28 mouse cellular contexts compared by ENCODE assay signal in genomic region chr7:60438781-60439180, GRCm38 (mm10).
DNase-seq lines count a peak whose midpoint lies in the region; ATAC-seq and TF ChIP-seq lines count a peak whose summit lies in the region.
"Had no signal": no experiment of that assay in that cellular context is flagged by ENCODE, and none has a peak within 500 bp of the region (broad histone marks: within the 10 kb centered on the region; RNA-seq: fewer than 3 reads in every experiment).

No protein-coding gene starts in this region.

- H3K9ac ChIP-seq in forebrain, embryonic 13.5 days: no peak overlapping the region
- H3K9ac ChIP-seq in forebrain, embryonic 16.5 days (replicated peaks; ENCODE audit: low read depth, low read length): no peak overlapping the region
- no peak overlapping the region for H3K9ac ChIP-seq in hindbrain, embryonic 11.5 days (ENCODE audit: low read depth, low read length)
- H3K9ac ChIP-seq in hindbrain, embryonic 12.5 days: no peak overlapping the region
- H3K9ac ChIP-seq: embryonic facial prominence, embryonic 13.5 days; intestine, embryonic 15.5 days had no signal

- H3K27me3 ChIP-seq in forebrain, embryonic 13.5 days: no peaks in the 10 kb centered on the region
- no peaks in the 10 kb centered on the region for H3K27me3 ChIP-seq in forebrain, embryonic 16.5 days (replicated peaks; ENCODE audit: control insufficient read depth, insufficient read depth, low read length)
- H3K27me3 ChIP-seq in hindbrain, embryonic 11.5 days (ENCODE audit: control insufficient read depth, insufficient read depth, low read length): no peaks in the 10 kb centered on the region
- H3K27me3 ChIP-seq in hindbrain, embryonic 12.5 days: no peaks in the 10 kb centered on the region
- H3K27me3 ChIP-seq: CH12.LX; embryonic facial prominence, embryonic 13.5 days; intestine, embryonic 15.5 days; Patski had no signal

- no peak overlapping the region for H3K27ac ChIP-seq in forebrain, embryonic 13.5 days
- no peak overlapping the region for H3K27ac ChIP-seq in forebrain, embryonic 16.5 days (ENCODE audit: low read length)
- H3K27ac ChIP-seq in hindbrain, embryonic 11.5 days (ENCODE audit: low read depth, low read length): no peak overlapping the region
- no peak overlapping the region for H3K27ac ChIP-seq in hindbrain, embryonic 12.5 days
- H3K27ac ChIP-seq: embryonic facial prominence, embryonic 10.5 days; embryonic facial prominence, embryonic 13.5 days; gastrocnemius, adult 2 months; intestine, embryonic 15.5 days had no signal

- no peaks in the 10 kb centered on the region for H3K36me3 ChIP-seq in forebrain, embryonic 13.5 days (ENCODE audit: poor library complexity, severe bottlenecking)
- no peaks in the 10 kb centered on the region for H3K36me3 ChIP-seq in forebrain, embryonic 16.5 days (ENCODE audit: control insufficient read depth, insufficient read depth)
- no peaks in the 10 kb centered on the region for H3K36me3 ChIP-seq in hindbrain, embryonic 11.5 days (ENCODE audit: control insufficient read depth, insufficient read depth, low read length)
- no peaks in the 10 kb centered on the region for H3K36me3 ChIP-seq in hindbrain, embryonic 12.5 days
- H3K36me3 ChIP-seq: embryonic facial prominence, embryonic 10.5 days; embryonic facial prominence, embryonic 13.5 days; G1E; intestine, embryonic 15.5 days had no signal

- no peak for TF ChIP-seq CTCF in brain, embryonic 14.5 days (IDR thresholded peaks at IDR 0.05; ENCODE audit: borderline replicate concordance, extremely low read depth, insufficient read depth, insufficient read length)

- H3K4me1 ChIP-seq in forebrain, embryonic 13.5 days: no peaks in the 10 kb centered on the region
- no peaks in the 10 kb centered on the region for H3K4me1 ChIP-seq in forebrain, embryonic 16.5 days (replicated peaks; ENCODE audit: control insufficient read depth, insufficient read depth, low read length)
- no peaks in the 10 kb centered on the region for H3K4me1 ChIP-seq in hindbrain, embryonic 11.5 days (replicated peaks; ENCODE audit: control insufficient read depth, insufficient read depth, low read length)
- H3K4me1 ChIP-seq in hindbrain, embryonic 12.5 days: no peaks in the 10 kb centered on the region
- H3K4me1 ChIP-seq: embryonic facial prominence, embryonic 10.5 days; embryonic facial prominence, embryonic 13.5 days; intestine, embryonic 15.5 days had no signal

- DNase-seq in embryo, embryonic 10.5 days (ENCODE audit: low spot score): peak; percentile 5
- no peak for DNase-seq in embryo, embryonic 11 days
- DNase-seq in hindbrain, embryonic 11.5 days (ENCODE audit: low spot score): peak; percentile 2
- DNase-seq in brain, embryonic 14.5 days (ENCODE audit: low read depth): peak; percentile 27
- DNase-seq: adrenal gland, postnatal 10 days; adrenal gland, postnatal 36 days; B cell, adult 2 months; cerebellum, adult 11 months; cerebellum, adult 2 months; cerebellum, adult 9-11 months; cerebellum, postnatal 25 days; gastrocnemius, adult 2 months; gastrocnemius, postnatal 14 days; heart, adult 11 months; kidney, adult 11 months; kidney, adult 8-10 months had no signal

- no peak for TF ChIP-seq POLR2A in brain, embryonic 14.5 days (IDR thresholded peaks at IDR 0.05; ENCODE audit: borderline replicate concordance, extremely low read depth, insufficient read depth, insufficient read length, poor library complexity, severe bottlenecking)

- 49% methylated on average over 3 of the region's 3 CpGs for WGBS in forebrain, embryonic 13.5 days
- 52% methylated on average over 3 of the region's 3 CpGs for whole genome bisulfite sequencing in forebrain, embryonic 16.5 days
- WGBS in hindbrain, embryonic 11.5 days: 55% methylated on average over 3 of the region's 3 CpGs
- WGBS in hindbrain, embryonic 12.5 days: 52% methylated on average over 3 of the region's 3 CpGs

- no peak overlapping the region for H3K4me3 ChIP-seq in forebrain, embryonic 13.5 days
- H3K4me3 ChIP-seq in forebrain, embryonic 16.5 days (replicated peaks; ENCODE audit: low read length): no peak overlapping the region
- no peak overlapping the region for H3K4me3 ChIP-seq in hindbrain, embryonic 11.5 days (ENCODE audit: low read depth, low read length)
- no peak overlapping the region for H3K4me3 ChIP-seq in hindbrain, embryonic 12.5 days
- H3K4me3 ChIP-seq: embryonic facial prominence, embryonic 10.5 days; embryonic facial prominence, embryonic 13.5 days; erythroblast, embryonic 14.5 days; gastrocnemius, adult 2 months; intestine, embryonic 15.5 days had no signal

- ATAC-seq in forebrain, embryonic 13.5 days: peak; percentile 30; the same call in 1 of the 2 replicates
- ATAC-seq in forebrain, embryonic 16.5 days: no peak
- peak; percentile 67; the same call in 1 of the 2 replicates for ATAC-seq in hindbrain, embryonic 11.5 days (ENCODE audit: low FRiP score)
- ATAC-seq in hindbrain, embryonic 12.5 days (ENCODE audit: low FRiP score): no peak
- ATAC-seq: hindbrain, embryonic 16.5 days; intestine, embryonic 15.5 days; Patski had no signal

- no peak overlapping the region for H3K4me2 ChIP-seq in forebrain, embryonic 13.5 days
- no peak overlapping the region for H3K4me2 ChIP-seq in forebrain, embryonic 16.5 days (ENCODE audit: low read length)
- no peak overlapping the region for H3K4me2 ChIP-seq in hindbrain, embryonic 11.5 days (replicated peaks; ENCODE audit: low read depth, low read length)
- H3K4me2 ChIP-seq in hindbrain, embryonic 12.5 days (replicated peaks): no peak overlapping the region
- H3K4me2 ChIP-seq: embryonic facial prominence, embryonic 13.5 days; heart, embryonic 11.5 days; intestine, embryonic 15.5 days had no signal

- no peaks in the 10 kb centered on the region for H3K9me3 ChIP-seq in forebrain, embryonic 13.5 days (replicated peaks)
- H3K9me3 ChIP-seq in forebrain, embryonic 16.5 days (ENCODE audit: control insufficient read depth, low read length): no peaks in the 10 kb centered on the region
- H3K9me3 ChIP-seq in hindbrain, embryonic 11.5 days (ENCODE audit: control insufficient read depth, low read length): no peaks in the 10 kb centered on the region
- H3K9me3 ChIP-seq in hindbrain, embryonic 12.5 days (replicated peaks): no peaks in the 10 kb centered on the region
- H3K9me3 ChIP-seq: embryonic facial prominence, embryonic 13.5 days; G1E; intestine, embryonic 15.5 days had no signal

Comparison
In these comparisons a context has a peak if more than half of its experiments do, and no peak if none do; other contexts are left out.
1. ATAC-seq: peak in forebrain, embryonic 13.5 days (single experiment) and hindbrain, embryonic 11.5 days (single experiment); none in forebrain, embryonic 16.5 days (single experiment) and hindbrain, embryonic 12.5 days (single experiment).